Mouse (Mus musculus) neural tube, embryonic 13.5 days (tissue): ENCODE measurements around the gene Npvf. TPM values are rescaled to one million over a fixed set of nuclear protein-coding genes. Genes with fewer than 3 reads are reported as not detected.
"Not testable (repeated sequence)": the region's sequence is repeated elsewhere in the genome, so short reads cannot be mapped to it uniquely, and the experiment has no call there.

Experiments
- ATAC-seq: fragments of 200-750 bp; cut with Nextera tagmentation; 2 replicates; pipeline ENCODE4 v1.8.0; 2017; ENCODE audit warnings: low read depth, mild to moderate bottlenecking, moderate TSS enrichment, moderate library complexity
- H3K27ac ChIP-seq: fragments of 300-500 bp; sonication (generic); replicated peaks from 2 replicates; pipeline ENCODE4 v1.5.1; 2015; ENCODE audit warnings: moderate library complexity, mild to moderate bottlenecking, inconsistent platforms
- H3K27me3 ChIP-seq: fragments of 300-500 bp; sonication (generic); 2 replicates; pipeline ENCODE4 v1.6.1; 2015; ENCODE audit warnings: mild to moderate bottlenecking, inconsistent platforms
- H3K36me3 ChIP-seq: fragments of 300-500 bp; sonication (generic); 2 replicates; pipeline ENCODE4 v1.6.1; 2015; ENCODE audit warnings: mild to moderate bottlenecking, inconsistent platforms
- H3K4me1 ChIP-seq: fragments of 300-500 bp; sonication (generic); replicated peaks from 2 replicates; pipeline ENCODE4 v1.6.1; 2015; ENCODE audit warnings: inconsistent platforms
- H3K4me2 ChIP-seq: fragments of 300-500 bp; sonication (generic); 2 replicates; pipeline ENCODE4 v1.6.1; 2015; ENCODE audit warnings: inconsistent platforms, mild to moderate bottlenecking, moderate library complexity
- H3K4me3 ChIP-seq: fragments of 300-500 bp; sonication (generic); 2 replicates; pipeline ENCODE4 v1.5.1; 2015; ENCODE audit warnings: mild to moderate bottlenecking, inconsistent platforms
- H3K9ac ChIP-seq: fragments of 300-500 bp; sonication (generic); 2 replicates; pipeline ENCODE4 v1.6.1; 2015; ENCODE audit warnings: moderate library complexity, mild to moderate bottlenecking, inconsistent platforms
- H3K9me3 ChIP-seq: fragments of 300-500 bp; sonication (generic); 2 replicates; pipeline ENCODE4 v1.6.1; 2016; ENCODE audit warnings: inconsistent platforms
- WGBS: fragments of 180-500 bp; shearing (Covaris S2); methylation state at CpG from one replicate; pipeline ENCODE4 v1.1.7; 2015; 5-methylcytosine and 5-hydroxymethylcytosine counted together
- polyA plus RNA-seq: library from polyadenylated mRNA; unstranded; fragments of >200 nt; fragmentation: Nextera tagmentation; extraction: Ambion mirVana; gene quantifications from 2 replicates; pipeline ENCODE4 v1.2.1, GENCODE M21; 2015

Gene Npvf
- polyA plus RNA-seq, 1 experiment from 2014 or later = not detected

- peaks cover 20% of the 10 kb centered on the region for H3K4me1 ChIP-seq
- ATAC-seq = no peak
- H3K27me3 ChIP-seq = no peaks in the 10 kb centered on the region
- H3K9ac ChIP-seq = no peak overlapping the region
- no peak overlapping the region for H3K4me3 ChIP-seq
- no peaks in the 10 kb centered on the region for H3K36me3 ChIP-seq
- H3K27ac ChIP-seq = peak overlapping the region; percentile 18
- WGBS = 65% methylated on average over 12 of the region's 12 CpGs
- H3K9me3 ChIP-seq = no peaks in the 10 kb centered on the region
- H3K4me2 ChIP-seq = no peak overlapping the region
Measured at GRCm38 (mm10) chr6:50662925-50663583, 8.8 kb upstream of the Npvf start.

- Histone ChIP-seq H3K4me2 (no peak overlapping the region), H3K9ac (no peak overlapping the region), H3K4me3 (no peak overlapping the region), H3K9me3 (no peaks in the 10 kb centered on the region), H3K4me1 (peaks cover 20% of the 10 kb centered on the region), H3K27me3 (no peaks in the 10 kb centered on the region), H3K27ac (peak overlapping the region; percentile 13; the same call in 1 of the 2 replicates), H3K36me3 (no peaks in the 10 kb centered on the region)
- no peak for ATAC-seq
- 68% methylated on average over 7 of the region's 7 CpGs for WGBS
Measured at GRCm38 (mm10) chr6:50661729-50662128, 7.5 kb upstream of the Npvf start.

DNA sequence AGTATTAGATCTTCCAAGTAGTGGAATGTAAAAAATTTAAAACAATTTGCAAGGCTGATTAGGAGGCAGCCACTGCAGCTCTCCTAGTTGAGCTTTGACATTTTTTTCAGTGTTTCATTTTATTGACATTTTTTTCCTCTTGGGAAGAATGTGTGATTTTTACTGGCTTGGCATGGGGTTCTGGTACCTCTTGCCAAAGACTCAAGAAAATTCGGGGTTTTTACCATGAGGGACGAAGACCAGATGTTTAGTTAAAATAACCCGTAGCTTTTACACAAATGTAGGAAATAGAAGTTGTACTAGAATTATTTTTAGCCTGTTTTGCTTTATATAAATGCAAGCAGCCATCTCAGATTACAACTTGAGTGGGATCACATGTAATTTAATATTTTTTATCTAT is 4.2 kb upstream of the Npvf start:
- Histone ChIP-seq H3K27me3 (no peaks in the 10 kb centered on the region), H3K4me2 (no peak overlapping the region), H3K27ac (no peak overlapping the region), H3K36me3 (no peaks in the 10 kb centered on the region), H3K9ac (no peak overlapping the region), H3K4me3 (no peak overlapping the region), H3K9me3 (no peaks in the 10 kb centered on the region), H3K4me1 (peaks cover 13% of the 10 kb centered on the region)
- ATAC-seq = no peak
- 82% methylated on average over 3 of the region's 3 CpGs for WGBS

DNA sequence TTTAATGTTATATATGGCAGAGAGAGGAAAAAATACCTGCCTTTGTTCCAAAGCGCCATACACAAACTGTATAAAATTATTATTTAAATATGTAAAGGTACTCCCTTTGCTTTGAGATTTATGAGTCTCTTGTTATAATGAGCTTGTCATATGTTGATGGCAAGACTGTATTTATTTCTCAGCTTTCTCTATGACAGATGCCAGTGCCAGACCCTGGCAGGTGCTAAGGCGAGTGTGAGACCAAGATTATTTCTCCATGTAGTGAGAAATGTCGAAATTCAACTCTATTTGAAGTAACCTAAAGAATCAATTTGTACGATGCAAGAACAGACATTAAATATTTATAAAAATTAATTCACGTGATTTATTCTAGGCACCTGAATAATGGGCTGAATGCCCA is 3.8 kb upstream of the Npvf start:
- no peak overlapping the region for H3K27ac ChIP-seq

GRCm38 (mm10) chr6:50656426-50656825 is 2.2 kb upstream of the Npvf start:
- no peak overlapping the region for H3K27ac ChIP-seq
- no peak for ATAC-seq
- no peaks in the 10 kb centered on the region for H3K27me3 ChIP-seq
- no peak overlapping the region for H3K9ac ChIP-seq
- H3K4me3 ChIP-seq = no peak overlapping the region
- no peaks in the 10 kb centered on the region for H3K9me3 ChIP-seq
- H3K4me2 ChIP-seq = no peak overlapping the region
- H3K4me1 ChIP-seq = 0 out of 2 replicates have a peak, but pooled peaks cover under 1% of the 10 kb centered on the region
- no peaks in the 10 kb centered on the region for H3K36me3 ChIP-seq
- 96% methylated on average over 1 of the region's 1 CpGs for WGBS

More for the DNA sequence above, 3.8 kb upstream of the Npvf start:
- Histone ChIP-seq H3K9ac (no peak overlapping the region), H3K36me3 (no peaks in the 10 kb centered on the region), H3K27me3 (no peaks in the 10 kb centered on the region), H3K4me2 (no peak overlapping the region), H3K9me3 (no peaks in the 10 kb centered on the region), H3K4me3 (no peak overlapping the region), H3K4me1 (peaks cover 8% of the 10 kb centered on the region)
- ATAC-seq = no peak
- 81% methylated on average over 5 of the region's 5 CpGs for WGBS

DNA sequence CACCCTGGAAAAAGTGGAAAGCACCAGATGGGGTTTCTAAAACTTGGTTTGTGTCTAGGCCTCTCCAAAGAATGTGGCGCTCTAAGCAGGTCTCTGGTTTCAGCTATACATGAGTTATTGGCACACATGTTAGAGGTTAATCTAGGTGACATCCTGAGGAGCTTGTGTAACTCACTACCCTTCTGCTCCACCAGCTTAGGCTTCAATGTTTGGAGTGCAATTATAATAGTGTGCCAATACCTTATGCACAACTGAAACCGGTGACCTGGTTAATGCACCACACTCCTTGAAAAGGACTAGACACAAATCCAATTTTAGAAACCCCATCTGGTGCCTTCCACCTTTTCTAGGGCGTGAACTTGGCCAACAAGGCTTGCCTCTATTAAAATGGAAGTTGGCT is 1.7 kb upstream of the Npvf start:
- WGBS = 89% methylated on average over 3 of the region's 3 CpGs
- H3K4me1 ChIP-seq = no peaks in the 10 kb centered on the region
- no peak overlapping the region for H3K9ac ChIP-seq
- H3K27me3 ChIP-seq = no peaks in the 10 kb centered on the region
- no peak for ATAC-seq
- H3K36me3 ChIP-seq = no peaks in the 10 kb centered on the region
- H3K27ac ChIP-seq = no peak overlapping the region
- H3K9me3 ChIP-seq = no peaks in the 10 kb centered on the region
- H3K4me3 ChIP-seq = no peak overlapping the region
- H3K4me2 ChIP-seq = no peak overlapping the region

DNA sequence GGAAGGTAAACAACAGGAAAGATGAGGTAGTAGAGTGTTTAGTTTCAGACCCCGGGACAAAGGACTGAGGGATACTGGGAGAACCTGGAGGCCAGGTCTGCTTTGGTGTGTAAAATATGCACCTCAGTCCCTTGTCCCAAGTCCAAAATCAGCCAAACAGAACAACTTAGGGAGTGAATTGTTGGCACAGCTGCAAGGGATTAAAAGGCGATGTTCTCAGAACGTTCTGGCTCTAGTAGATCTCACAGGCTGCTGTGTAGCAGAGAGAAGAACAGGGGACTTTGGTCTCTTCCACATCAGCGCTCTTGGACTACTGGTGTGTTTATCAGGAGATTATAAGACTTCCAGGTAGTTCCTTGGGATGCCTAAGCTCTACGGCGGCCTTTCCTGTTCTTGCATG is 6.6 kb downstream of the Npvf start:
- peaks cover 13% of the 10 kb centered on the region; the same call in 1 of the 2 replicates for H3K4me1 ChIP-seq
- no peaks in the 10 kb centered on the region for H3K27me3 ChIP-seq
- no peak overlapping the region for H3K27ac ChIP-seq
- no peak overlapping the region for H3K4me2 ChIP-seq
- H3K9ac ChIP-seq = no peak overlapping the region
- no peaks in the 10 kb centered on the region for H3K36me3 ChIP-seq
- H3K4me3 ChIP-seq = no peak overlapping the region
- 84% methylated on average over 6 of the region's 6 CpGs for WGBS
- no peak for ATAC-seq
- H3K9me3 ChIP-seq = no peaks in the 10 kb centered on the region

- 48% methylated on average over 3 of the region's 3 CpGs for WGBS
- no peaks in the 10 kb centered on the region for H3K36me3 ChIP-seq
- H3K4me2 ChIP-seq = no peak overlapping the region
- peaks cover 15% of the 10 kb centered on the region; the same call in 1 of the 2 replicates for H3K4me1 ChIP-seq
- H3K9ac ChIP-seq = no peak overlapping the region
- no peaks in the 10 kb centered on the region for H3K9me3 ChIP-seq
- no peak overlapping the region for H3K27ac ChIP-seq
- no peak for ATAC-seq
- no peaks in the 10 kb centered on the region for H3K27me3 ChIP-seq
- no peak overlapping the region for H3K4me3 ChIP-seq
Measured at GRCm38 (mm10) chr6:50646659-50647058, 7.6 kb downstream of the Npvf start.

DNA sequence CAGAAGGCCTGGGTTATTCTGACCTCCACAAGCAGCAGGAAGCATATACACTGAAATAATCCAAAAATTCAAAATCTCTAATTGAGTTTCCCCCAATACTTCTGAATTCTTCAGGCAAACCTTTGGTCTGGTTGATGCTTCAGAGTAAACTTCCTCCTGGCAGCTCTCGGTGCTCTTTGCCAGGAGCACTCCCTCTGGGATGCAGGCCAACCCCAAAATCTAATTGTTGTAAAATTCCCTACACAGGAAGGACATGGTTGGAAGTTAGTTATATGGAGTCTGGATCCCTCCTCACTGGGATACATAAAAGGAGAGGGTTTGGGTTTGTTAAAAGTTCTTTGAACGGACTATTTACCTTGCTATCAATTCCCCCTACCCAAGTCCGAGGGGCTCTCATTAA is 9.5 kb downstream of the Npvf start:
- WGBS = 66% methylated on average over 3 of the region's 3 CpGs
- no peak for ATAC-seq

DNA sequence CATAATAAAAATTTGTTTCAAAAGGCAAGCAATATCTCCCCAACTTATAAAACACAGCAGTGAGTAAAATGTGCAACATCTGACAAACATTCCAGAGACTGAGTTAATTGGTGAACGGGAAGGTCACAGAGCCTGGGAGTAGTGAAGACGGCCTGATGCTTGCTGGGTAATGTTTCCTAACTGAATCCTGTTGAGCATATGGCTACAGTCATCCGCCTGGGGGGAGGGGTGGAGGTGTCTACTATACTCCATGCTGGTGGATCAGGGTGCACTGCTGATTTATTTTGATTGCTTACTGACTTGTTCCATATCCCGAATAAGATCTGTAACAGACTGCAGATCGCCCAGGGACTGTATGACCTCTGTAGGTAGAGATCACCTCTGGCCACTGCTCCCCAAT is 12.3 kb downstream of the Npvf start:
- WGBS = 73% methylated on average over 5 of the region's 5 CpGs
- no peaks in the 10 kb centered on the region for H3K27me3 ChIP-seq
- no peak overlapping the region for H3K9ac ChIP-seq
- H3K4me1 ChIP-seq = peaks cover 19% of the 10 kb centered on the region; the same call in 1 of the 2 replicates
- H3K36me3 ChIP-seq = no peaks in the 10 kb centered on the region
- H3K9me3 ChIP-seq = no peaks in the 10 kb centered on the region
- no peak overlapping the region for H3K4me2 ChIP-seq
- no peak overlapping the region for H3K27ac ChIP-seq
- no peak for ATAC-seq
- H3K4me3 ChIP-seq = no peak overlapping the region

More for the DNA sequence above, 9.5 kb downstream of the Npvf start:
- no peaks in the 10 kb centered on the region for H3K9me3 ChIP-seq
- no peak overlapping the region for H3K4me3 ChIP-seq
- peaks cover 16% of the 10 kb centered on the region; the same call in 1 of the 2 replicates for H3K4me1 ChIP-seq
- no peak overlapping the region for H3K27ac ChIP-seq
- no peak overlapping the region for H3K9ac ChIP-seq
- H3K36me3 ChIP-seq = no peaks in the 10 kb centered on the region
- H3K4me2 ChIP-seq = no peak overlapping the region
- no peaks in the 10 kb centered on the region for H3K27me3 ChIP-seq

- Histone ChIP-seq H3K4me3 (no peak overlapping the region), H3K27ac (no peak overlapping the region), H3K27me3 (no peaks in the 10 kb centered on the region), H3K9ac (no peak overlapping the region), H3K36me3 (no peaks in the 10 kb centered on the region), H3K4me1 (peaks cover 19% of the 10 kb centered on the region; the same call in 1 of the 2 replicates), H3K4me2 (no peak overlapping the region), H3K9me3 (no peaks in the 10 kb centered on the region)
- 78% methylated on average over 4 of the region's 4 CpGs for WGBS
- ATAC-seq = no peak
Measured at GRCm38 (mm10) chr6:50640377-50640776, 13.9 kb downstream of the Npvf start.

- WGBS = 38% methylated on average over 2 of the region's 2 CpGs
- Histone ChIP-seq H3K4me2 (no peak overlapping the region), H3K4me3 (no peak overlapping the region), H3K4me1 (peaks cover 19% of the 10 kb centered on the region; the same call in 1 of the 2 replicates), H3K27ac (no peak overlapping the region), H3K9ac (no peak overlapping the region), H3K36me3 (no peaks in the 10 kb centered on the region), H3K27me3 (no peaks in the 10 kb centered on the region), H3K9me3 (no peaks in the 10 kb centered on the region)
- ATAC-seq = no peak
Measured at GRCm38 (mm10) chr6:50639656-50640055, 14.6 kb downstream of the Npvf start.

DNA sequence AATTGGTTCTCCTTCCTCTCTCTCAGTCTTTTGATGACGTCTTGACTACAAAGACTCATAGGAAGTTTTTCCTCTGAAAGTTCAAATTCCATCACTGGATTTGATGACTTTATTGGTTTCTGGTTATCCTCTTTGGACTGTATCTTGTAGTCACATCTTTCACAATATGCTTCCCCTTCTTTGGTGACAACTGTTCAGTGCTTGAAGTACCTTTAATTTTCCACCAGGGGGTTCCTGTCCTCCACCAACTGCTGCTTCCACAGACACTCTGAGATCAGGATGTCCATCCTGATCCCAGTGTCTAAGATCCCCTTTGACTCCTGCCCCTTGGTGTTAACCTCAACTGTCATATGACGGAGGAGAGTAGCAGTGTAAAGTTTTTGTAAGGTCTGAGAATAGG is 28.1 kb downstream of the Npvf start:
- ATAC-seq, H3K9me3 ChIP-seq: not testable (repeated sequence)
- WGBS = 79% methylated on average over 2 of the region's 2 CpGs

More for the DNA sequence above, 28.1 kb downstream of the Npvf start:
- H3K27ac ChIP-seq, H3K4me1 ChIP-seq, H3K4me3 ChIP-seq, H3K4me2 ChIP-seq, H3K9ac ChIP-seq, H3K36me3 ChIP-seq, H3K27me3 ChIP-seq: not testable (repeated sequence)
